Mouse (Mus musculus): Measurements from ENCODE around the gene Schip1. TPM values are rescaled to one million over a fixed set of nuclear protein-coding genes. Genes with fewer than 3 reads are reported as not detected.

Gene Schip1
- polyA plus RNA-seq, 1 experiment, result 2.5 TPM

DNA sequence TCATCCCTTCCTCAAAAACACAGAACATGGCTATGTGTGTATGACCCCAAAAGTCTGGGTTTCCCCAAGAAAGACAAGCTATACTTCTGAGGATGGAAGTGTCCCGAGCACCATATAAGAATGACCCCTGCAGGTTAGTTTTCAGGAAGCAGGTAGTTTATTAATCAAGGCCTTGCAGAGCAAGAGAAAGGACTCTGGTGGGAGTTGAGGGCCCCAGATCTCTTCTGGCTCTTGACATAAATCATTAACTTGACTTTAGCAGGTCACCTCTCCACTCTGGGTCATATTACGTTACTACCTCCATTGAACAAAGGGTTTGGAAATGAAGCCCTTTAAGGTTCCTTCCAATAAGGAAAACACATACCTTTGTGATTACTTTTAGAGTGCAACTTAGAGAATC is 610.1 kb downstream of the Schip1 start:
- no peak overlapping the region for H3K27ac ChIP-seq (ENCODE audit: control insufficient read depth, insufficient read depth, low read depth, low read length)
- TF ChIP-seq POLR2A (IDR thresholded peaks at IDR 0.05; ENCODE audit: control insufficient read depth, low read depth, low read length) (no peak), CTCF (IDR thresholded peaks at IDR 0.05; ENCODE audit: control insufficient read depth, insufficient read depth, insufficient replicate concordance, low read depth, low read length) (no peak)
- H3K27me3 ChIP-seq (ENCODE audit: control insufficient read depth, insufficient read depth, low read length), result no peaks in the 10 kb centered on the region

GRCm38 (mm10) chr3:68675216-68675835 is 610.7 kb downstream of the Schip1 start:
- TF ChIP-seq POLR2A (IDR thresholded peaks at IDR 0.05; ENCODE audit: control insufficient read depth, low read depth, low read length), result no peak
- no peak for TF ChIP-seq CTCF (IDR thresholded peaks at IDR 0.05; ENCODE audit: control insufficient read depth, insufficient read depth, insufficient replicate concordance, low read depth, low read length)
- Histone ChIP-seq H3K27ac (ENCODE audit: control insufficient read depth, insufficient read depth, low read depth, low read length) (no peak overlapping the region), H3K4me1 (ENCODE audit: control insufficient read depth, insufficient read depth, low read length) (peaks cover 5% of the 10 kb centered on the region), H3K4me3 (ENCODE audit: control insufficient read depth, low read depth, low read length) (no peak overlapping the region), H3K27me3 (ENCODE audit: control insufficient read depth, insufficient read depth, low read length) (no peaks in the 10 kb centered on the region), H3K36me3 (ENCODE audit: control insufficient read depth, insufficient read depth, low read length) (no peaks in the 10 kb centered on the region)

More for the DNA sequence above, 610.1 kb downstream of the Schip1 start:
- Histone ChIP-seq H3K4me3 (ENCODE audit: control insufficient read depth, low read depth, low read length) (no peak overlapping the region), H3K4me1 (ENCODE audit: control insufficient read depth, insufficient read depth, low read length) (peaks cover 5% of the 10 kb centered on the region), H3K36me3 (ENCODE audit: control insufficient read depth, insufficient read depth, low read length) (no peaks in the 10 kb centered on the region)

Other genes with a start within 250 kb of the Schip1 start
- 0.26 and 0.45 TPM in 2 replicates for gene Iqcj, start 172.6 kb upstream of the Schip1 start, polyA plus RNA-seq (2012; rRNA removed)
- gene Iqschfp, start 172.6 kb upstream of the Schip1 start, polyA plus RNA-seq (2012; rRNA removed), result 1.1 and 1.6 TPM in 2 replicates

All from testis, adult 2 months (tissue).